Mouse (Mus musculus) forebrain, postnatal 0 days (tissue): ENCODE measurements around the gene Gm49387. TPM values are rescaled to one million over a fixed set of nuclear protein-coding genes. Genes with fewer than 3 reads are reported as not detected.

ENCODE experiments used
- ATAC-seq: fragments of 200-750 bp; cut with Nextera tagmentation; 2 replicates; pipeline ENCODE4 v1.8.0; 2017; ENCODE audit warnings: mild to moderate bottlenecking, moderate library complexity
- DNase-seq: peaks from one replicate; pipeline ENCODE4 v3.0.0-alpha.2; 2015
- H3K27ac ChIP-seq: fragments of 300-500 bp; sonication (generic); 2 replicates; pipeline ENCODE4 v1.5.1; 2014; ENCODE audit warnings: low read depth, mild to moderate bottlenecking, antibody characterized with exemption, low read length, moderate library complexity, mixed read lengths
- H3K27me3 ChIP-seq: fragments of 300-500 bp; sonication (generic); 2 replicates; pipeline ENCODE4 v1.6.1; 2014; ENCODE audit warnings: mild to moderate bottlenecking, low read length, mixed read lengths; ENCODE audit not compliant: insufficient read depth
- H3K36me3 ChIP-seq: fragments of 300-500 bp; sonication (generic); 2 replicates; pipeline ENCODE4 v1.6.1; 2014; ENCODE audit warnings: mild to moderate bottlenecking, moderate library complexity; ENCODE audit not compliant: insufficient read depth
- H3K4me1 ChIP-seq: fragments of 300-500 bp; sonication (generic); 2 replicates; pipeline ENCODE4 v1.6.1; 2014; ENCODE audit warnings: antibody characterized with exemption; ENCODE audit not compliant: insufficient read depth
- H3K4me2 ChIP-seq: fragments of 300-500 bp; sonication (generic); 2 replicates; pipeline ENCODE4 v1.6.1; 2014; ENCODE audit warnings: low read depth, mild to moderate bottlenecking, moderate library complexity
- H3K4me3 ChIP-seq: fragments of 300-500 bp; sonication (generic); 2 replicates; pipeline ENCODE4 v1.5.1; 2014; ENCODE audit warnings: low read depth, low read length, mixed read lengths
- H3K9ac ChIP-seq: fragments of 300-500 bp; sonication (generic); 2 replicates; pipeline ENCODE4 v1.6.1; 2014; ENCODE audit warnings: mild to moderate bottlenecking
- H3K9me3 ChIP-seq: fragments of 300-500 bp; sonication (generic); 2 replicates; pipeline ENCODE4 v1.6.1; 2016; ENCODE audit warnings: low read length
- CTCF ChIP-seq: sonication (generic); IDR thresholded peaks from 2 replicates; pipeline ENCODE4 v1.5.1; 2016; ENCODE audit warnings: antibody characterized with exemption, control low read depth, low read depth
- WGBS: fragments of 180-500 bp; shearing (Covaris S2); extraction: QIAGEN DNeasy Blood & Tissue Kit; methylation state at CpG from one replicate; pipeline ENCODE4 v1.1.7; 2014; 5-methylcytosine and 5-hydroxymethylcytosine counted together
- polyA plus RNA-seq: library from polyadenylated mRNA; unstranded; fragments of >200 nt; fragmentation: Nextera tagmentation; extraction: Ambion mirVana; gene quantifications from 2 replicates; pipeline ENCODE4 v1.2.1, GENCODE M21; 2015
- total RNA-seq: library from RNA; depleted of rRNA; stranded (reverse); fragments of >200 nt; gene quantifications from 2 replicates; pipeline ENCODE4 v1.2.3, GENCODE M21; 2014; rRNA removed

Gene Gm49387
- total and polyA plus RNA-seq, 2 experiments from 2014 or later: 1.6 TPM; not detected in 1

GRCm38 (mm10) chr14:31521318-31521717 lies 119.4 kb downstream of the Gm49387 start:
- 69% methylated on average over 2 of the region's 2 CpGs for WGBS
- Histone ChIP-seq H3K4me2 (no peak overlapping the region), H3K9me3 (no peaks in the 10 kb centered on the region), H3K4me3 (no peak overlapping the region), H3K9ac (no peak overlapping the region), H3K4me1 (no peaks in the 10 kb centered on the region), H3K27me3 (no peaks in the 10 kb centered on the region), H3K36me3 (no peaks in the 10 kb centered on the region), H3K27ac (no peak overlapping the region)
- DNase-seq: no peak
- no peak for TF ChIP-seq CTCF
- no peak for ATAC-seq

GRCm38 (mm10) chr14:31519165-31519564 lies 121.5 kb downstream of the Gm49387 start:
- peak; percentile 8 for DNase-seq

GRCm38 (mm10) chr14:31515895-31516294 lies 124.8 kb downstream of the Gm49387 start:
- DNase-seq (no peak), ATAC-seq (no peak)
- H3K27me3 ChIP-seq: no peaks in the 10 kb centered on the region
- WGBS: 93% methylated on average over 2 of the region's 2 CpGs
- H3K9me3 ChIP-seq: no peaks in the 10 kb centered on the region
- H3K36me3 ChIP-seq: no peaks in the 10 kb centered on the region
- no peak for TF ChIP-seq CTCF
- no peak overlapping the region for H3K9ac ChIP-seq
- H3K4me2 ChIP-seq: no peak overlapping the region
- H3K27ac ChIP-seq: no peak overlapping the region
- no peak overlapping the region for H3K4me3 ChIP-seq
- no peaks in the 10 kb centered on the region for H3K4me1 ChIP-seq

More at GRCm38 (mm10) chr14:31519165-31519564, 121.5 kb downstream of the Gm49387 start:
- Histone ChIP-seq H3K9ac (no peak overlapping the region), H3K4me1 (no peaks in the 10 kb centered on the region), H3K27me3 (no peaks in the 10 kb centered on the region), H3K36me3 (no peaks in the 10 kb centered on the region), H3K4me3 (no peak overlapping the region), H3K9me3 (no peaks in the 10 kb centered on the region), H3K4me2 (no peak overlapping the region), H3K27ac (no peak overlapping the region)
- 64% methylated on average over 3 of the region's 3 CpGs for WGBS
- no peak for ATAC-seq
- TF ChIP-seq CTCF: peak; percentile 56

GRCm38 (mm10) chr14:31510322-31510721 lies 130.4 kb downstream of the Gm49387 start:
- Histone ChIP-seq H3K36me3 (peaks cover 41% of the 10 kb centered on the region), H3K9me3 (no peaks in the 10 kb centered on the region), H3K4me3 (no peak overlapping the region), H3K4me2 (no peak overlapping the region), H3K9ac (no peak overlapping the region), H3K4me1 (no peaks in the 10 kb centered on the region), H3K27ac (no peak overlapping the region), H3K27me3 (no peaks in the 10 kb centered on the region)
- TF ChIP-seq CTCF: no peak
- DNase-seq: no peak
- WGBS: 97% methylated on average over 3 of the region's 3 CpGs
- no peak for ATAC-seq

- Histone ChIP-seq H3K4me2 (no peak overlapping the region), H3K36me3 (peaks cover 45% of the 10 kb centered on the region), H3K9me3 (no peaks in the 10 kb centered on the region), H3K4me1 (no peaks in the 10 kb centered on the region), H3K4me3 (no peak overlapping the region), H3K27ac (no peak overlapping the region), H3K9ac (no peak overlapping the region), H3K27me3 (no peaks in the 10 kb centered on the region)
- WGBS: 91% methylated on average over 2 of the region's 2 CpGs
- no peak for TF ChIP-seq CTCF
- no peak for DNase-seq
- no peak for ATAC-seq
These were observed 130.8 kb downstream of the Gm49387 start for GRCm38 (mm10) chr14:31509911-31510310.

GRCm38 (mm10) chr14:31506456-31506855 lies 134.2 kb downstream of the Gm49387 start:
- no peak overlapping the region for H3K9ac ChIP-seq
- H3K36me3 ChIP-seq: peaks cover 77% of the 10 kb centered on the region
- peak; percentile 66 for ATAC-seq
- no peak for TF ChIP-seq CTCF
- H3K27ac ChIP-seq: no peak overlapping the region
- H3K27me3 ChIP-seq: no peaks in the 10 kb centered on the region
- WGBS: 84% methylated on average over 6 of the region's 6 CpGs
- DNase-seq: peak; percentile 59
- H3K4me1 ChIP-seq: no peaks in the 10 kb centered on the region
- no peak overlapping the region for H3K4me2 ChIP-seq
- no peaks in the 10 kb centered on the region for H3K9me3 ChIP-seq
- no peak overlapping the region for H3K4me3 ChIP-seq

- H3K27me3 ChIP-seq: no peaks in the 10 kb centered on the region
- H3K36me3 ChIP-seq: peaks cover 74% of the 10 kb centered on the region
- TF ChIP-seq CTCF: no peak
- no peak overlapping the region for H3K27ac ChIP-seq
- H3K4me1 ChIP-seq: no peaks in the 10 kb centered on the region
- H3K9me3 ChIP-seq: no peaks in the 10 kb centered on the region
- 91% methylated on average over 13 of the region's 13 CpGs for WGBS
- H3K4me2 ChIP-seq: no peak overlapping the region
- DNase-seq: no peak
- ATAC-seq: no peak
- H3K9ac ChIP-seq: no peak overlapping the region
- H3K4me3 ChIP-seq: no peak overlapping the region
These were observed 137.3 kb downstream of the Gm49387 start for GRCm38 (mm10) chr14:31503406-31503805.

Other genes with a start within 250 kb of the Gm49387 start
- 58.2 and 67.9 TPM in 2 replicates for gene Sh3bp5, start 204.8 kb downstream of the Gm49387 start, total RNA-seq
- gene Sh3bp5, start 204.8 kb downstream of the Gm49387 start, polyA plus RNA-seq: 132 and 165 TPM in 2 replicates
- 10.1 and 11.8 TPM in 2 replicates for gene Eaf1, start 146.5 kb downstream of the Gm49387 start, total RNA-seq
- 3.5 and 5.5 TPM in 2 replicates for gene Eaf1, start 146.5 kb downstream of the Gm49387 start, polyA plus RNA-seq
- gene Mettl6, start 145.8 kb downstream of the Gm49387 start, total RNA-seq: 35.7 and 43.4 TPM in 2 replicates
- gene Mettl6, start 145.8 kb downstream of the Gm49387 start, polyA plus RNA-seq: 33.5 and 40.0 TPM in 2 replicates
- 0.43 TPM in 1 of 2 replicates, not detected in the other for gene Colq, start 49.5 kb downstream of the Gm49387 start, total RNA-seq
- 0.13 TPM in 1 of 2 replicates, not detected in the other for gene Colq, start 49.5 kb downstream of the Gm49387 start, polyA plus RNA-seq
- gene Btd, start 150 bp upstream of the Gm49387 start, total RNA-seq: 21.2 and 22.7 TPM in 2 replicates
- gene Btd, start 150 bp upstream of the Gm49387 start, polyA plus RNA-seq: 16.4 and 19.5 TPM in 2 replicates
- 6.4 and 7.7 TPM in 2 replicates for gene Hacl1, start 408 bp upstream of the Gm49387 start, total RNA-seq
- 6.5 and 7.5 TPM in 2 replicates for gene Hacl1, start 408 bp upstream of the Gm49387 start, polyA plus RNA-seq
- gene Ankrd28, start 189.8 kb upstream of the Gm49387 start, total RNA-seq: 27.5 and 29.1 TPM in 2 replicates
- gene Ankrd28, start 189.8 kb upstream of the Gm49387 start, polyA plus RNA-seq: 5.6 and 6.9 TPM in 2 replicates